Mouse (Mus musculus): ENCODE measurements around the gene Hspb1.

DNA sequence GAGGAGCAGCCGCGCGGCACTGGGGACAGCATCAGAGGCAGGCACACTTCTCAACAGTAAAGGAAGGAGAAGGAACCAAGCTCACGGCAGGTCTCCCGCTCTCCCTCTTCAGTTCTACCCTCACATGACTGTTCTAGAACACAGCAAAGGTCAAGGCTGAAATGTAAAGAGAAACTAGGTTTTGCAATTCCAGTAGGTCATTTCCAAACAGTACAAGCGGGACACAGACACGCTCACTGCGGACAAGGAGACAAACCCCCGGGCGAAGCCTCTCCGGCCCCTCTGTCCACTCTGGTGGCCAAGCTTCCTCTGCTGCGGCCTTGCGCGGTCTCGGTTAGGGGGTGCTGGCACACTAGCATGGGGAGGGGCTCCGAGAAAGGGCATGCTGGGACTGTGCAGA, 21.3 kb downstream of the Hspb1 start:
- TF ChIP-seq EP300 (IDR thresholded peaks at IDR 0.05; ENCODE audit: insufficient read depth, low read depth, low read length) = no peak
- TF ChIP-seq CTCF (IDR thresholded peaks at IDR 0.05; ENCODE audit: low read depth, low read length) = no peak

Measured in ES-Bruce4 (cell line).